ENCODE assay signal across 21 mouse cellular contexts in genomic region chr6:72241843-72242154, GRCm38 (mm10). TPM values are rescaled to one million over a fixed set of nuclear protein-coding genes. Genes with fewer than 3 reads are reported as not detected.
DNase-seq lines count a peak whose midpoint lies in the region; ATAC-seq lines count a peak whose summit lies in the region.
"Had no signal": no experiment of that assay in that cellular context is flagged by ENCODE, and none has a peak within 500 bp of the region (broad histone marks: within the 10 kb centered on the region; RNA-seq: fewer than 3 reads in every experiment).

No protein-coding gene starts in this region.

- peak; percentile 37 for DNase-seq in adrenal gland, postnatal 14 days
- no peak for DNase-seq in adrenal gland, adult 18-20 months (ENCODE audit: low spot score in 2 of 2)
- DNase-seq in heart, postnatal 10 days: no peak
- DNase-seq in lung, adult 18-20 months: no peak
- DNase-seq in midbrain, embryonic 10.5 days (ENCODE audit: low spot score): no peak
- DNase-seq: cerebellum, adult 18-20 months; cerebellum, postnatal 25 days; embryo, embryonic 11 days; kidney, adult 9 months; kidney, postnatal 25 days; thymus, postnatal 25 days had no signal

- H3K9me3 ChIP-seq in heart, embryonic 13.5 days: no peaks in the 10 kb centered on the region
- no peaks in the 10 kb centered on the region for H3K9me3 ChIP-seq in lung, embryonic 15.5 days
- no peaks in the 10 kb centered on the region for H3K9me3 ChIP-seq in midbrain, embryonic 10.5 days (replicated peaks)
- H3K9me3 ChIP-seq: forebrain, embryonic 12.5 days; G1E; hindbrain, embryonic 15.5 days; intestine, embryonic 15.5 days; midbrain, embryonic 15.5 days had no signal

- H3K9ac ChIP-seq in heart, embryonic 13.5 days: 0 out of 2 replicates have a peak overlapping the region, but pooled peaks have one; percentile 8
- H3K9ac ChIP-seq in lung, embryonic 15.5 days: no peak overlapping the region
- H3K9ac ChIP-seq: forebrain, embryonic 12.5 days; hindbrain, embryonic 15.5 days; intestine, embryonic 15.5 days; midbrain, embryonic 15.5 days had no signal

- H3K4me3 ChIP-seq in heart, embryonic 13.5 days: no peak overlapping the region
- no peak overlapping the region for H3K4me3 ChIP-seq in lung, embryonic 15.5 days
- no peak overlapping the region for H3K4me3 ChIP-seq in midbrain, embryonic 10.5 days
- H3K4me3 ChIP-seq: forebrain, embryonic 12.5 days; hindbrain, embryonic 15.5 days; intestine, embryonic 15.5 days; midbrain, embryonic 15.5 days; myocyte had no signal

- ATAC-seq in heart, embryonic 13.5 days (ENCODE audit: extremely low read depth, insufficient number of reproducible peaks, low FRiP score, low TSS enrichment): no peak
- no peak for ATAC-seq in lung, embryonic 15.5 days (ENCODE audit: borderline replicate concordance, extremely low read depth, low FRiP score, low TSS enrichment)
- ATAC-seq: activated CD4-positive, CD25-positive, alpha-beta regulatory T cell, adult 4 months; CD4-positive, CD25-positive, alpha-beta regulatory T cell, adult 4 months; intestine, embryonic 15.5 days; midbrain, embryonic 15.5 days had no signal

- no peaks in the 10 kb centered on the region for H3K36me3 ChIP-seq in heart, embryonic 13.5 days
- H3K36me3 ChIP-seq in lung, embryonic 15.5 days: no peaks in the 10 kb centered on the region
- no peaks in the 10 kb centered on the region for H3K36me3 ChIP-seq in midbrain, embryonic 10.5 days
- H3K36me3 ChIP-seq: forebrain, embryonic 12.5 days; G1E; hindbrain, embryonic 15.5 days; intestine, embryonic 15.5 days; midbrain, embryonic 15.5 days had no signal

- peak overlapping the region; percentile 7; the same call in 1 of the 2 replicates for H3K4me2 ChIP-seq in heart, embryonic 13.5 days
- no peak overlapping the region for H3K4me2 ChIP-seq in lung, embryonic 15.5 days
- H3K4me2 ChIP-seq: forebrain, embryonic 12.5 days; hindbrain, embryonic 15.5 days; intestine, embryonic 15.5 days; midbrain, embryonic 15.5 days had no signal

- peaks cover 80% of the 10 kb centered on the region for H3K4me1 ChIP-seq in heart, embryonic 13.5 days
- H3K4me1 ChIP-seq in lung, embryonic 15.5 days: peaks cover 85% of the 10 kb centered on the region
- peaks cover 38% of the 10 kb centered on the region for H3K4me1 ChIP-seq in midbrain, embryonic 10.5 days

- 0 out of 2 replicates have a peak, but pooled peaks cover 7% of the 10 kb centered on the region for H3K27me3 ChIP-seq in heart, embryonic 13.5 days (replicated peaks)
- peaks cover 13% of the 10 kb centered on the region; the same call in 1 of the 2 replicates for H3K27me3 ChIP-seq in lung, embryonic 15.5 days
- H3K27me3 ChIP-seq in midbrain, embryonic 10.5 days (ENCODE audit: low read depth, poor library complexity, severe bottlenecking): peaks cover 67% of the 10 kb centered on the region

- intact Hi-C loops in heart, postnatal 10 days (cut with DNase I): no loop called here

- peak overlapping the region; percentile 65 for H3K27ac ChIP-seq in heart, embryonic 13.5 days (replicated peaks)
- H3K27ac ChIP-seq in lung, embryonic 15.5 days: peak overlapping the region; percentile 73; the same call in 1 of the 2 replicates
- no peak overlapping the region for H3K27ac ChIP-seq in midbrain, embryonic 10.5 days (replicated peaks)
- H3K27ac ChIP-seq: forebrain, embryonic 12.5 days; hindbrain, embryonic 15.5 days; midbrain, embryonic 15.5 days had no signal

- 18% methylated on average over 8 of the region's 8 CpGs for WGBS in heart, embryonic 13.5 days
- WGBS in lung, embryonic 15.5 days: 26% methylated on average over 8 of the region's 8 CpGs
- 53% methylated on average over 8 of the region's 8 CpGs for WGBS in midbrain, embryonic 10.5 days

RNA-seq across cellular contexts. Expression of gene Atoh8, which starts 6.4 kb away (rescaled TPM):
- 5.7 and 5.9 TPM in 2 replicates for total RNA-seq in adrenal gland, postnatal 14 days (2021)
- 1 to 10 TPM; 2.9 to 3.7 TPM for total RNA-seq in adrenal gland, adult 18-20 months (2021)
- 13.3 and 13.7 TPM in 2 replicates for polyA plus RNA-seq in heart, embryonic 13.5 days (2015; fragmentation: Nextera tagmentation; extraction: Ambion mirVana)
- total RNA-seq in heart, postnatal 10 days (2021): 1 to 10 TPM; 8.6 TPM
- 25.4 and 27.8 TPM in 2 replicates for polyA plus RNA-seq in lung, embryonic 15.5 days (2015; fragmentation: Nextera tagmentation; extraction: Ambion mirVana)
- 9.2 and 11.2 TPM in 2 replicates for polyA plus RNA-seq in midbrain, embryonic 10.5 days (2016; fragmentation: Nextera tagmentation; extraction: Ambion mirVana)
- total RNA-seq: G1E had no signal
- polyA plus RNA-seq: activated CD4-positive, CD25-positive, alpha-beta regulatory T cell, adult 4 months; CD4-positive, CD25-positive, alpha-beta regulatory T cell, adult 4 months had no signal
